Mouse (Mus musculus) stomach, postnatal 0 days (tissue): Measurements from ENCODE around the gene Prkd2. TPM values are rescaled to one million over a fixed set of nuclear protein-coding genes. Genes with fewer than 3 reads are reported as not detected.
A peak's percentile ranks its signal among the peaks of the same experiment; 100 is the strongest.

ENCODE experiments used
- ATAC-seq: fragments of 200-750 bp; cut with Nextera tagmentation; 2 replicates; pipeline ENCODE4 v1.8.0; 2017; ENCODE audit not compliant: low FRiP score, low TSS enrichment
- DNase-seq: peaks from one replicate; pipeline ENCODE4 v3.0.0-alpha.2; 2016; ENCODE audit warnings: low spot score
- H3K27ac ChIP-seq: fragments of 300-500 bp; sonication (generic); replicated peaks from 2 replicates; pipeline ENCODE4 v1.5.1; 2014; ENCODE audit warnings: mild to moderate bottlenecking, control low read depth
- H3K27me3 ChIP-seq: fragments of 300-500 bp; sonication (generic); 2 replicates; pipeline ENCODE4 v1.6.1; 2014; ENCODE audit warnings: low read length; ENCODE audit not compliant: control insufficient read depth, insufficient read depth
- H3K36me3 ChIP-seq: fragments of 300-500 bp; sonication (generic); 2 replicates; pipeline ENCODE4 v1.6.1; 2014; ENCODE audit warnings: low read length, mixed read lengths; ENCODE audit not compliant: control insufficient read depth, insufficient read depth
- H3K4me1 ChIP-seq: fragments of 300-500 bp; sonication (generic); replicated peaks from 2 replicates; pipeline ENCODE4 v1.6.1; 2014; ENCODE audit warnings: antibody characterized with exemption; ENCODE audit not compliant: control insufficient read depth, insufficient read depth
- H3K4me2 ChIP-seq: fragments of 300-500 bp; sonication (generic); replicated peaks from 2 replicates; pipeline ENCODE4 v1.6.1; 2014; ENCODE audit warnings: low read depth, mild to moderate bottlenecking, control low read depth, moderate library complexity
- H3K4me3 ChIP-seq: fragments of 300-500 bp; sonication (generic); 2 replicates; pipeline ENCODE4 v1.5.1; 2014; ENCODE audit warnings: low read depth, low read length, control low read depth
- H3K9ac ChIP-seq: fragments of 300-500 bp; sonication (generic); 2 replicates; pipeline ENCODE4 v1.6.1; 2014; ENCODE audit warnings: mild to moderate bottlenecking, low read length, control low read depth, mixed read lengths
- H3K9me3 ChIP-seq: fragments of 300-500 bp; sonication (generic); 2 replicates; pipeline ENCODE4 v1.6.1; 2016; ENCODE audit warnings: low read length; ENCODE audit not compliant: control insufficient read depth
- CTCF ChIP-seq: IDR thresholded peaks from 2 replicates; pipeline ENCODE4 v1.5.1; 2016; ENCODE audit warnings: antibody characterized with exemption, low read depth, mild to moderate bottlenecking, moderate library complexity
- EP300 ChIP-seq: optimal IDR thresholded peaks from 2 replicates; pipeline ENCODE3; 2016; ENCODE audit warnings: antibody characterized with exemption
- WGBS: fragments of 180-500 bp; shearing (Covaris S2); extraction: QIAGEN DNeasy Blood & Tissue Kit; methylation state at CpG from one replicate; pipeline ENCODE4 v1.1.7; 2014; 5-methylcytosine and 5-hydroxymethylcytosine counted together
- polyA plus RNA-seq: library from polyadenylated mRNA; unstranded; fragments of >200 nt; fragmentation: Nextera tagmentation; extraction: Ambion mirVana; gene quantifications from 2 replicates; pipeline ENCODE4 v1.2.1, GENCODE M21; 2015

The Prkd2 gene
- polyA plus RNA-seq, result 7.5 and 8.8 TPM in 2 replicates

DNA sequence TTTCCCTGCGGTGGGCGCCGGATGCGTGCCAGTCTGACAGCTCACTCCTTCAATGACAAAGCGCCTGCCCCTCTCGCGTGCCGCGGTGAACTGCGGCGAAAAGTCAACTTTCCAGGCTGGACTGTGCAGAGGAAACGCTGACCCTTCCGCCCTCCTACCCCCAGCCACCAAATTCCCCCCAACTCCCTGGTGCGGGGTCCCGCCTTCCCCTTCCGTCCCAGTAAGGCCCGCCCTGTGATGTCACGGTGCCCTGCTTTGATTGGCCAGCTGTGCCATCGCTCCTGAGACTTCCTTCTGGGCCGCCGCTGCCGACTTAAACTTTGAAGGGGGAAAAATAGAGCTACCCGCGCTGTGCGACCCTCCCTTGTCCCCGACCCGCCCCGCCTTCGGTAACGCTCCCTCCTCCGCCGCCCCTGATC lies at the start of gene Prkd2:
Gene Prkd2 (plus strand): TSS at position 258 of the 419 bp plus-strand sequence.
- DNase-seq (peak; percentile 90), ATAC-seq (peak; percentile 77; the same call in 1 of the 2 replicates)
- H3K9me3 ChIP-seq, result no peaks in the 10 kb centered on the region
- H3K27ac ChIP-seq, result peak within 1 kb of the TSS; percentile 85
- H3K36me3 ChIP-seq, result peaks cover 17% of the 10 kb centered on the region
- peak within 1 kb of the TSS; percentile 97 for H3K4me2 ChIP-seq
- TF ChIP-seq EP300, result no peak
- no peak for TF ChIP-seq CTCF
- peaks cover 5% of the 10 kb centered on the region; the same call in 1 of the 2 replicates for H3K4me1 ChIP-seq
- WGBS, result under 1% methylated on average over 31 of the region's 32 CpGs
- H3K4me3 ChIP-seq, result peak within 1 kb of the TSS; percentile 67
- peak within 1 kb of the TSS; percentile 84 for H3K9ac ChIP-seq
- no peaks in the 10 kb centered on the region for H3K27me3 ChIP-seq

DNA sequence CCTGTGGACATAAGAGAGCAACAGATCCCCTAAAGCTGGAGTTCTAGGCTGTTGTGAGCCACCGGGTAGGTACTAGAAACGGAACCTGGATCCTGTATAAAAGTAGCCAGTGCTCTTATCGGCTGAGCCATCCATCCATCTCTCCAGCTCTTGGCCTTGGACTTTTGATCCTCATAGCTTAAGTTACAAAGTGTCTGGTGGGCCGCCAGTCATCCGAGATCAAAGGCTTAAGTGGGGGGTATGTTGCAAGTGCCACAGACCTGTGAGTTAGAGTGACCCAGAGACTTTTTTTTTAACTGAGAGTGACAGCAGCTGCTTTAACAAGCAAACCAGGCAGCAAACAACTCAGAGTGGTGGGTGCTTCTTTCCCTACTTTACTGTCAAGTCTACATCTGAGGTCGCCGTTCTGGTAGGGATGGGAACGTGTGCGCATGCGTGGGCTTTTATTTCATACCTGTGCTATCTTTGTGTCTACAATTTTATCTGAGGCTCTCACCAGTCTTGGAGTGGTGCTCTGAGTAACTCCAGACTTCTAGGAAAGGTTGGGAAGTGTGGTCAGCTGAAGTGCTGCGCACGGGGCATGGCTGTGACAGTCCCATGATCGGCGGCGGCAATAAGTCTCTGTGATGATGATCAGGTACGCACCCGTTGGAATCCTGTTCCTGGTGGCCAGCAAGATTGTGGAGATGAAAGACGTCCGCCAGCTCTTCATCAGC lies 49.5 kb upstream of the Prkd2 start:
- Histone ChIP-seq H3K9ac (0 out of 2 replicates have a peak overlapping the region, but pooled peaks have one; percentile 13), H3K27ac (peak overlapping the region; percentile 82), H3K4me1 (no peaks in the 10 kb centered on the region), H3K9me3 (no peaks in the 10 kb centered on the region), H3K4me2 (no peak overlapping the region), H3K27me3 (no peaks in the 10 kb centered on the region), H3K4me3 (no peak overlapping the region), H3K36me3 (peaks cover 18% of the 10 kb centered on the region)
- 71% methylated on average over 19 of the region's 19 CpGs for WGBS
- ATAC-seq (peak; percentile 53; the same call in 1 of the 2 replicates), DNase-seq (peak; percentile 66)
- no peak for TF ChIP-seq EP300

DNA sequence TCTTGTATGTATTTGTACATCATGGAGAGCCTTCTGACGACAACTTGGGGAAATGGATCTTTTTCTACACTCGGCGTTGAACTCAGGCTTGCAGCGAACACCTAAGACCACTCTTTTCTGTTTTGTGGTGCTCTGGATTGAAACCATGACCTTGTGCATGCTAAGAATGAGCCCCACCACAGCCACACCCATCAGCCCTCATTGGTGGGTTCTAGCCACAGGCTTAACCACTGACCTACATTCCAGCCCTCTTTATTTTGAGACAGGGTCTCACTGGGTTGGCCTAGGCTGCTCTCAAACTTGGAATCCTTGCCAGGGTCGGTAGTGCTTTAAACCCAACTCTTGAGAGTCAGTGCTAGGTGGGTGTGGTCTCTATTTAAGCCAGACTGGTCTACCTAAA lies 47.8 kb upstream of the Prkd2 start:
- DNase-seq, result no peak
- TF ChIP-seq EP300 (no peak), CTCF (no peak)
- 93% methylated on average over 5 of the region's 5 CpGs for WGBS

DNA sequence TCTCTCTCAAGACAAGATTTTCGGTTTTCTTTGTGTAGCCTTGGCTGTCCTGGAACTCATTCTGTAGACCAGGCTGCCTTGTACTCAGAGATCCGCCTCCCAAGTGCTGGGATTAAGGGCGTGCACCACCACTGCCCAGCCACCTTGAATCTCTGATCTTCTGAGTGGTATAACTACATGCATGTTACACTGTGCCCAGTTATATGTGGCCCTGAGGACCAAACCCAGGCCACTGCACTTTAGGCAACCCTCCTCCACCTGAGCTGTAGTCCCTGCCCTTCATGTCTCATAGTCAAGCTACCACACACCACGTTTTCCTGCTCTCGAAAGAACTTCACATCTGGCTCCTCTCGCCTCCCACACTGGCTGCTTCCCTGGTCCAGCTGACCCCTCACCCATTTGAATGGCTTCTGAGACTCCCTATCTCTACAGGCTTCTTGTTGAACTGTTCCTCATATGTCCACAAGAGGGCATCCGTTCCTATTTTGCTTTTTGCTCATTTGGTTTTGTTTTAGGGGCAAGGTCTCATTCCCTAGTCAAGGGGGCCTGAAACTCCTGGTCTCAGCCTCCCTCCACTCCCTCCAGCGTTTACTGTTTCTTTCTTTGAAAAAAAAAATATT lies 38.2 kb upstream of the Prkd2 start:
- H3K9ac ChIP-seq, result no peak overlapping the region
- H3K27me3 ChIP-seq, result no peaks in the 10 kb centered on the region
- H3K9me3 ChIP-seq, result no peaks in the 10 kb centered on the region
- no peak overlapping the region for H3K27ac ChIP-seq
- ATAC-seq (0 out of 2 replicates have a peak, but pooled peaks have one; percentile 30), DNase-seq (no peak)
- H3K4me3 ChIP-seq, result no peak overlapping the region
- TF ChIP-seq CTCF (peak; percentile 81), EP300 (no peak)
- H3K36me3 ChIP-seq, result peaks cover 3% of the 10 kb centered on the region; the same call in 1 of the 2 replicates
- 33% methylated on average over 8 of the region's 8 CpGs for WGBS
- no peaks in the 10 kb centered on the region for H3K4me1 ChIP-seq
- H3K4me2 ChIP-seq, result no peak overlapping the region

More for the DNA sequence above, 47.8 kb upstream of the Prkd2 start:
- no peak overlapping the region for H3K9ac ChIP-seq
- H3K9me3 ChIP-seq, result no peaks in the 10 kb centered on the region
- peaks cover 14% of the 10 kb centered on the region for H3K36me3 ChIP-seq
- no peak overlapping the region for H3K27ac ChIP-seq
- no peak for ATAC-seq
- H3K27me3 ChIP-seq, result no peaks in the 10 kb centered on the region
- H3K4me3 ChIP-seq, result no peak overlapping the region
- no peaks in the 10 kb centered on the region for H3K4me1 ChIP-seq
- no peak overlapping the region for H3K4me2 ChIP-seq

DNA sequence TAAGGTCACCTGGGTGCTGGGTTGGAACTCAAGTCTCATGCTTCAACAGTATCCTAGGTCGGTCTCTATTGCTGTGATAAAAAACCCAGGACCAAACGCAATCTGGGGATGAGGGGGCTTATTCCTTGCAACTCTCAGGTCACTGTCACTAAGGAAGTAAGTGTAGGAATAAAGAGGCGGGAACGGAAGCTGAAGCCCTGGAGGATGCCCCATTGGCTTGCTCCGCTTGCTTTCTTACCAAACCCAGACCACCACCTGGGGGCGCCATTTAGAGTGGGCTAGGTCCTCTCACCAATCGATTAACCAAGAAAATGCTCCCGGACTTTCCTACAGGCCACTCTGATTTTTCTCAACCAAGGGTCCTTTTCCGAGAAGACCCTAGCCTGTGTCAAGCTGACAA lies 34.8 kb upstream of the Prkd2 start:
- TF ChIP-seq CTCF (peak; percentile 46), EP300 (no peak)
- peaks cover 8% of the 10 kb centered on the region; the same call in 1 of the 2 replicates for H3K36me3 ChIP-seq
- H3K4me2 ChIP-seq, result no peak overlapping the region
- H3K27ac ChIP-seq, result no peak overlapping the region
- no peaks in the 10 kb centered on the region for H3K4me1 ChIP-seq
- ATAC-seq (no peak), DNase-seq (peak; percentile 26)
- no peaks in the 10 kb centered on the region for H3K27me3 ChIP-seq
- no peak overlapping the region for H3K9ac ChIP-seq
- 87% methylated on average over 9 of the region's 9 CpGs for WGBS
- H3K9me3 ChIP-seq, result no peaks in the 10 kb centered on the region
- H3K4me3 ChIP-seq, result no peak overlapping the region

DNA sequence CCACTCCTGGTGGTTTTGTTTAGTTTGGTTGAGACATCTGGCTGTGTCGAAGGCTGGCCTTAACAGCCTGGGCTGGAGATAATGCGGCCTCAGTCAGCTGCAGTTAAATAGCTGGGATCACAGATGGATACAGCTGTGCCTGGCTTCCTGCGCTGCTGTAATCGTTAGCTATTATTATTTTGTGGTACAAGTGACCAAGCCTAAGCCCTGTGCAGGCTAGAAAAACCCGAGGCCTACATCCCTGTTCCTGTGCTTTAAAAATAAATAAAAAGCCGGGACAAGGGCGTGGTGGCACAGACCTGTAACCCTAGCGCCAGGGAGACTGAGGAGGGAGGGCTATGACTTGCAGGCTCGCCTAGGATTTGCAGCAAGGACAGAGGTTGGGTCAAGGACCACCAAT lies 34.1 kb upstream of the Prkd2 start:
- H3K9me3 ChIP-seq, result no peaks in the 10 kb centered on the region
- H3K4me1 ChIP-seq, result no peaks in the 10 kb centered on the region
- H3K4me3 ChIP-seq, result no peak overlapping the region
- H3K27me3 ChIP-seq, result no peaks in the 10 kb centered on the region
- no peak overlapping the region for H3K27ac ChIP-seq
- no peak overlapping the region for H3K4me2 ChIP-seq
- peak; percentile 45 for DNase-seq
- H3K36me3 ChIP-seq, result peaks cover 8% of the 10 kb centered on the region; the same call in 1 of the 2 replicates
- TF ChIP-seq CTCF (no peak), EP300 (no peak)
- no peak overlapping the region for H3K9ac ChIP-seq
- peak; percentile 53 for ATAC-seq
- 51% methylated on average over 9 of the region's 9 CpGs for WGBS
